Mouse (Mus musculus) forebrain, postnatal 0 days (tissue): ENCODE data around the gene Edc3. TPM values are rescaled to one million over a fixed set of nuclear protein-coding genes. Genes with fewer than 3 reads are reported as not detected.
A peak's percentile ranks its signal among the peaks of the same experiment; 100 is the strongest.

ENCODE experiments used
- ATAC-seq: fragments of 200-750 bp; cut with Nextera tagmentation; 2 replicates; pipeline ENCODE4 v1.8.0; 2017; ENCODE audit warnings: mild to moderate bottlenecking, moderate library complexity
- DNase-seq: peaks from one replicate; pipeline ENCODE4 v3.0.0-alpha.2; 2015
- H3K27ac ChIP-seq: fragments of 300-500 bp; sonication (generic); 2 replicates; pipeline ENCODE4 v1.5.1; 2014; ENCODE audit warnings: low read depth, mild to moderate bottlenecking, antibody characterized with exemption, low read length, moderate library complexity, mixed read lengths
- H3K27me3 ChIP-seq: fragments of 300-500 bp; sonication (generic); 2 replicates; pipeline ENCODE4 v1.6.1; 2014; ENCODE audit warnings: mild to moderate bottlenecking, low read length, mixed read lengths; ENCODE audit not compliant: insufficient read depth
- H3K36me3 ChIP-seq: fragments of 300-500 bp; sonication (generic); 2 replicates; pipeline ENCODE4 v1.6.1; 2014; ENCODE audit warnings: mild to moderate bottlenecking, moderate library complexity; ENCODE audit not compliant: insufficient read depth
- H3K4me1 ChIP-seq: fragments of 300-500 bp; sonication (generic); 2 replicates; pipeline ENCODE4 v1.6.1; 2014; ENCODE audit warnings: antibody characterized with exemption; ENCODE audit not compliant: insufficient read depth
- H3K4me2 ChIP-seq: fragments of 300-500 bp; sonication (generic); 2 replicates; pipeline ENCODE4 v1.6.1; 2014; ENCODE audit warnings: low read depth, mild to moderate bottlenecking, moderate library complexity
- H3K4me3 ChIP-seq: fragments of 300-500 bp; sonication (generic); 2 replicates; pipeline ENCODE4 v1.5.1; 2014; ENCODE audit warnings: low read depth, low read length, mixed read lengths
- H3K9ac ChIP-seq: fragments of 300-500 bp; sonication (generic); 2 replicates; pipeline ENCODE4 v1.6.1; 2014; ENCODE audit warnings: mild to moderate bottlenecking
- H3K9me3 ChIP-seq: fragments of 300-500 bp; sonication (generic); 2 replicates; pipeline ENCODE4 v1.6.1; 2016; ENCODE audit warnings: low read length
- CTCF ChIP-seq: sonication (generic); IDR thresholded peaks from 2 replicates; pipeline ENCODE4 v1.5.1; 2016; ENCODE audit warnings: antibody characterized with exemption, control low read depth, low read depth
- WGBS: fragments of 180-500 bp; shearing (Covaris S2); extraction: QIAGEN DNeasy Blood & Tissue Kit; methylation state at CpG from one replicate; pipeline ENCODE4 v1.1.7; 2014; 5-methylcytosine and 5-hydroxymethylcytosine counted together
- polyA plus RNA-seq: library from polyadenylated mRNA; unstranded; fragments of >200 nt; fragmentation: Nextera tagmentation; extraction: Ambion mirVana; gene quantifications from 2 replicates; pipeline ENCODE4 v1.2.1, GENCODE M21; 2015
- total RNA-seq: library from RNA; depleted of rRNA; stranded (reverse); fragments of >200 nt; gene quantifications from 2 replicates; pipeline ENCODE4 v1.2.3, GENCODE M21; 2014

Gene Edc3
- total and polyA plus RNA-seq, 2 experiments from 2014 or later = 10.2 to 27.8 TPM

DNA sequence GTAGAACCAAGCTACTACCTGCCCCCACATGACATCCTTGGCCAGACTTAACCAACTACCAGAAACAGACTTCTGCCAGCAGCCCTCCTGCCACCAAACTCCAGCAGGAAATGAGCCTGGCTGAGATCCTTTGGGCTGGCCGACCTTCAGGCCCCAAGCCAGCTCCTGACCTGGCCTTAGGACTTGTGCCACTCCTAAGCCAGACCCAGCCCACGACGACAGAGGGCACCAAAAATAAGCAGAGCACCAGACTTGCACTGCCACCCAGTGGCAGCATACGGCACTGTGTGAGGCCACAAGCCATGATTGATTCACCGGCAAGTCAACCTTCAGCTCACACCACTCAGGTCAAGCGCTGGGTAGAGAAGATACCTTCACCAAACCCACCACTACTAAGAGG, 50.9 kb downstream of the Edc3 start:
- WGBS = 25% methylated on average over 6 of the region's 6 CpGs
- TF ChIP-seq CTCF = peak; percentile 94
- H3K4me3 ChIP-seq = no peak overlapping the region
- H3K4me2 ChIP-seq = no peak overlapping the region
- H3K9ac ChIP-seq = no peak overlapping the region
- H3K36me3 ChIP-seq = peaks cover 66% of the 10 kb centered on the region
- 0 out of 2 replicates have a peak, but pooled peaks have one; percentile 46 for ATAC-seq
- no peaks in the 10 kb centered on the region for H3K9me3 ChIP-seq
- no peak overlapping the region for H3K27ac ChIP-seq
- peaks cover 18% of the 10 kb centered on the region for H3K4me1 ChIP-seq
- H3K27me3 ChIP-seq = no peaks in the 10 kb centered on the region
- peak; percentile 65 for DNase-seq

GRCm38 (mm10) chr9:57760416-57761146, 52.2 kb downstream of the Edc3 start:
- Histone ChIP-seq H3K4me3 (no peak overlapping the region), H3K36me3 (peaks cover 54% of the 10 kb centered on the region), H3K27me3 (no peaks in the 10 kb centered on the region), H3K4me1 (peaks cover 18% of the 10 kb centered on the region), H3K4me2 (no peak overlapping the region), H3K9ac (no peak overlapping the region), H3K9me3 (no peaks in the 10 kb centered on the region), H3K27ac (no peak overlapping the region)
- no peak for TF ChIP-seq CTCF
- ATAC-seq (no peak), DNase-seq (no peak)
- 94% methylated on average over 24 of the region's 24 CpGs for WGBS

DNA sequence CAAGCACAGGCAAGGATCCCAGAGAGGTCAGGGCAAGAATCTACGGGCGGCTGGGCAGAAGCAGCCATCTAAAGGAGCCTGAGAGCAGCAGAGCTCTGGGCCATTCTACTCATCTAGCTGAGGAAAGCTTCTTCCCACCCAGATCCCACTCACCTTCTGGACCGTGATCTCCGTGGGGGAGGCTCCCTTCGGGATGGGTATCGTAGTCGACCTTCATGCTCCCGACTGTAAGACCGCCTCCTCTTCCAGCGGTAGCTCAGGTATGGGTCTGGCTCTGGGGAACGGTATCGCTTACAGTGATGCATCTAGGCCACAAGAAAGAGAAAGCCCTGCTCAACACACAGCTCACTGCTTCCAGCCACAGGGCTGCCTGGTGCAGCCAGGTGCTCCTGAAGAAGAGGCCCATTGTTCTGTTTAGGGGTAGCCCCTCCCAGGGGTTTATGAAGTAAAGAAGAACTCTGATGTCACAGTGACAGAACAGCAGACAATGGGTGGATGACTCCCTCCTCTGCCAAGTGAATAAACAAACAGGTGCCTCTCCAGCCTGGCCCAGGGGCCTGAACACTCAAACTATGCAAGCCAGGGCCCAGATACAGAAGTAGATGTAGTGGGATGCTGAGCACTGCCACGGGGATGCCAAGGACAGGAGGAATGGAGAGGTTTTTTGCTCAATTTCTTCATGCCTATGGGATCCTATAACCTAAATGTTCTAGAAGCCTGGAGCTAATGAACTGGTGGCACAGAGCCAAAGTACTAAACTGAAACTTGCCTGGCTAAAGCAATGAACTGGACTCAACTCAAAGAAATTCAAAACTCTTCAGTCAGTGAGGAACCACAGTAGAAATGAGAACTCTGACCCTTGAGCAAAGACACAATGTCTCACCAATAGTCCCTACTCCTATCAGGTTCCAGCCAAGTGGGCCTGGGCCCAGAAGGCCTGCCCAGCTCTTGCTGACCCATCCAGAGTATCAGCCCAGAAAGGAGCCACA, 53.5 kb downstream of the Edc3 start:
- H3K9ac ChIP-seq = no peak overlapping the region
- no peaks in the 10 kb centered on the region for H3K9me3 ChIP-seq
- ATAC-seq (no peak), DNase-seq (no peak)
- no peak for TF ChIP-seq CTCF
- no peaks in the 10 kb centered on the region for H3K27me3 ChIP-seq
- H3K4me3 ChIP-seq = no peak overlapping the region
- peaks cover 48% of the 10 kb centered on the region for H3K36me3 ChIP-seq
- H3K4me2 ChIP-seq = 0 out of 2 replicates have a peak overlapping the region, but pooled peaks have one; percentile 92
- 91% methylated on average over 13 of the region's 13 CpGs for WGBS
- H3K27ac ChIP-seq = no peak overlapping the region
- H3K4me1 ChIP-seq = peaks cover 25% of the 10 kb centered on the region

- peak; percentile 68 for TF ChIP-seq CTCF
- ATAC-seq (no peak), DNase-seq (peak; percentile 46)
- H3K4me1 ChIP-seq = peaks cover 26% of the 10 kb centered on the region
- H3K36me3 ChIP-seq = peaks cover 40% of the 10 kb centered on the region
- no peaks in the 10 kb centered on the region for H3K27me3 ChIP-seq
- H3K9me3 ChIP-seq = no peaks in the 10 kb centered on the region
- WGBS = 53% methylated on average over 6 of the region's 6 CpGs
- H3K9ac ChIP-seq = no peak overlapping the region
- H3K4me3 ChIP-seq = no peak overlapping the region
- H3K4me2 ChIP-seq = 0 out of 2 replicates have a peak overlapping the region, but pooled peaks have one; percentile 92
- H3K27ac ChIP-seq = no peak overlapping the region
Measured at GRCm38 (mm10) chr9:57762563-57762991, 54.2 kb downstream of the Edc3 start.

GRCm38 (mm10) chr9:57764147-57764973, 56.0 kb downstream of the Edc3 start:
- Histone ChIP-seq H3K9ac (peak overlapping the region; percentile 99), H3K27me3 (no peaks in the 10 kb centered on the region), H3K9me3 (no peaks in the 10 kb centered on the region), H3K4me3 (peak overlapping the region; percentile 79), H3K27ac (peak overlapping the region; percentile 99), H3K36me3 (peaks cover 22% of the 10 kb centered on the region), H3K4me1 (peaks cover 26% of the 10 kb centered on the region), H3K4me2 (peak overlapping the region; percentile 92)
- DNase-seq (peak; percentile 69), ATAC-seq (peak; percentile 28)
- no peak for TF ChIP-seq CTCF
- under 1% methylated on average over 57 of the region's 57 CpGs for WGBS

GRCm38 (mm10) chr9:57764974-57765363, 56.6 kb downstream of the Edc3 start:
- Histone ChIP-seq H3K36me3 (peaks cover 16% of the 10 kb centered on the region), H3K9ac (peak overlapping the region; percentile 99), H3K27me3 (no peaks in the 10 kb centered on the region), H3K4me1 (peaks cover 26% of the 10 kb centered on the region), H3K9me3 (no peaks in the 10 kb centered on the region), H3K4me3 (peak overlapping the region; percentile 79), H3K4me2 (peak overlapping the region; percentile 92), H3K27ac (peak overlapping the region; percentile 99)
- DNase-seq (peak; percentile 94), ATAC-seq (peak; percentile 93)
- no peak for TF ChIP-seq CTCF
- under 1% methylated on average over 39 of the region's 45 CpGs for WGBS
